Mouse (Mus musculus) midbrain, embryonic 11.5 days (tissue): ENCODE measurements around the gene Lipi. TPM values are rescaled to one million over a fixed set of nuclear protein-coding genes. Genes with fewer than 3 reads are reported as not detected.

Experiments used
- ATAC-seq: fragments of 200-750 bp; cut with Nextera tagmentation; 2 replicates; pipeline ENCODE4 v1.8.0; 2017; ENCODE audit warnings: moderate TSS enrichment, moderate library complexity; ENCODE audit not compliant: low FRiP score
- DNase-seq: peaks from one replicate; pipeline ENCODE4 v3.0.0; 2015; ENCODE audit warnings: low spot score; ENCODE audit errors: missing footprints
- H3K27ac ChIP-seq: fragments of 300-500 bp; sonication (generic); 2 replicates; pipeline ENCODE4 v1.5.1; 2014; ENCODE audit warnings: low read depth, low read length
- H3K27me3 ChIP-seq: fragments of 300-500 bp; sonication (generic); 2 replicates; pipeline ENCODE4 v1.6.1; 2014; ENCODE audit warnings: mild to moderate bottlenecking, low read length, moderate library complexity, mixed read lengths; ENCODE audit not compliant: control insufficient read depth, insufficient read depth
- H3K36me3 ChIP-seq: fragments of 300-500 bp; sonication (generic); 2 replicates; pipeline ENCODE4 v1.6.1; 2014; ENCODE audit warnings: mild to moderate bottlenecking, low read length, moderate library complexity, mixed read lengths; ENCODE audit not compliant: control insufficient read depth, insufficient read depth
- H3K4me1 ChIP-seq: fragments of 300-500 bp; sonication (generic); 2 replicates; pipeline ENCODE4 v1.6.1; 2014; ENCODE audit warnings: low read length; ENCODE audit not compliant: control insufficient read depth, insufficient read depth
- H3K4me2 ChIP-seq: fragments of 300-500 bp; sonication (generic); 2 replicates; pipeline ENCODE4 v1.6.1; 2014; ENCODE audit warnings: mild to moderate bottlenecking, moderate library complexity
- H3K4me3 ChIP-seq: fragments of 300-500 bp; sonication (generic); 2 replicates; pipeline ENCODE4 v1.5.1; 2014; ENCODE audit warnings: low read depth, low read length
- H3K9ac ChIP-seq: fragments of 300-500 bp; sonication (generic); 2 replicates; pipeline ENCODE4 v1.6.1; 2014; ENCODE audit warnings: low read length
- H3K9me3 ChIP-seq: fragments of 300-500 bp; sonication (generic); 2 replicates; pipeline ENCODE4 v1.6.1; 2016; ENCODE audit warnings: low read length; ENCODE audit not compliant: control insufficient read depth
- WGBS: fragments of 180-500 bp; shearing (Covaris S2); extraction: QIAGEN DNeasy Blood & Tissue Kit; methylation state at CpG from one replicate; pipeline ENCODE4 v1.1.7; 2014; 5-methylcytosine and 5-hydroxymethylcytosine counted together
- polyA plus RNA-seq: library from polyadenylated mRNA; unstranded; fragments of >200 nt; fragmentation: Nextera tagmentation; extraction: Ambion mirVana; gene quantifications from 2 replicates; pipeline ENCODE4 v1.2.1, GENCODE M21; 2014

Lipi gene
- polyA plus RNA-seq, 1 experiment from 2014 or later = not detected

DNA sequence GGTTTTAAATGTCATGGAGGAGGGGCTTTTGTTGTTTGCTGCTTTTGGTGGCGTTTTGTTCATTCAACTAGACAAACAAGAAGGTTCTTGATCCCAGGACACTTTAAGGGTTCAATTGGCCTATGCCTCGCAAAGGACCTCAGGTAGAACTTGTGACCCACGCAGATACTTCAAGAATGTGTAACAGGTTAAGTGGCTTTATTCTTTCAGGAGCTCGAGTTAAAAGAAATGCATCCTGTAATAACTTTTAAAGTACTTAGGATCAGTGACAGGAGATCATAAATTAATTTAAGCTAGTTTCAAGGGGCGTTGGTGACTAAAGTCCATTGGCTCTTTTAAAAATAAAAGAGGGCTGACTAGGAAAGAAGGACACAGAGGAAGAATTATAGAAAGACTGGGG lies 3.6 kb downstream of the Lipi start:
- H3K4me3 ChIP-seq = no peak overlapping the region
- H3K36me3 ChIP-seq = no peaks in the 10 kb centered on the region
- 82% methylated on average over 5 of the region's 5 CpGs for WGBS
- H3K4me2 ChIP-seq = no peak overlapping the region
- ATAC-seq (no peak), DNase-seq (no peak)
- no peak overlapping the region for H3K27ac ChIP-seq
- no peaks in the 10 kb centered on the region for H3K4me1 ChIP-seq
- H3K9me3 ChIP-seq = no peaks in the 10 kb centered on the region
- no peaks in the 10 kb centered on the region for H3K27me3 ChIP-seq
- H3K9ac ChIP-seq = no peak overlapping the region

DNA sequence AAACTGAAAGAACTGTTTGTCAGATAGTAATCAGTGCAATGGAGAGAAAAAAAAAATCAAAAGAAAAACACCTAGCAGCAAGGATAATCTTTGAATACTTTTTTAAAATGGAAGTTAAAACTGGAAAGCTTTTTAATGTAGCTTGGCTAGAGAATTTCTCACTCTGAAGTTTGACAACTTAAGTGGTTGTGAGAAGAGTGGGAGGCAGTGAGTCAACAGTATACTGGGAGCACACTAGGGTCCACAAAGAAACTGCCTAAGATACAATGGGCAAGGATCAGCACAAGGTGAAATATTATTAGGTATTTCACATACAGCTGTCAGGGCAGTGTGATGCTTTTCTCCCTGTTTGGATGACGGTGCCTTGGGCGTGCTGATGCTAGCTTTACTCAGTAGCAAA lies 23.0 kb downstream of the Lipi start:
- H3K27me3 ChIP-seq = no peaks in the 10 kb centered on the region
- H3K4me3 ChIP-seq = no peak overlapping the region
- 91% methylated on average over 2 of the region's 2 CpGs for WGBS
- DNase-seq (no peak), ATAC-seq (no peak)
- no peak overlapping the region for H3K9ac ChIP-seq
- H3K27ac ChIP-seq = no peak overlapping the region
- no peaks in the 10 kb centered on the region for H3K9me3 ChIP-seq
- H3K4me1 ChIP-seq = no peaks in the 10 kb centered on the region
- no peak overlapping the region for H3K4me2 ChIP-seq
- H3K36me3 ChIP-seq = no peaks in the 10 kb centered on the region

DNA sequence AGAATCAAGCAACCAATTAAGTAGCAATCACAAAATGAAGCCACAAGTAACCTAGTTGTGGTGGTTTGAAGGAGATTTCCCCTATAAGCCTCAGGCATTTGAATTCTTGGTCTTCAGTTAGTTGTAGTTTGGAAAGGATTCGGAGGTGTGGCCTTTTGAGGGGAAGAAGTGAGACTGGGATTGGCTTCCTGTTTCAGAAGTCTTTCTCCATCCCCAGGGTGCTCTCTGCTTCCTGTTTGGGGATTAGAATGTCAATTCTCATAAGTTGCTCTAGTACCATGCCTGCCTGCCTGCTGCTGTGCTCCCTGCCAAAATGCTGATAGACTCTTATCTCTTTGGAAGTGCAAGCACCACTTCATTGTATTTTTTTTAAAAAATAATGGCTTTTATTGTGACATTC lies 40.6 kb downstream of the Lipi start:
- DNase-seq (no peak), ATAC-seq (no peak)
- no peak overlapping the region for H3K9ac ChIP-seq
- no peak overlapping the region for H3K4me2 ChIP-seq
- no peaks in the 10 kb centered on the region for H3K9me3 ChIP-seq
- H3K4me3 ChIP-seq = no peak overlapping the region
- no peak overlapping the region for H3K27ac ChIP-seq
- no peaks in the 10 kb centered on the region for H3K27me3 ChIP-seq
- no peaks in the 10 kb centered on the region for H3K36me3 ChIP-seq
- WGBS = 88% methylated on average over 1 of the region's 1 CpGs
- no peaks in the 10 kb centered on the region for H3K4me1 ChIP-seq

DNA sequence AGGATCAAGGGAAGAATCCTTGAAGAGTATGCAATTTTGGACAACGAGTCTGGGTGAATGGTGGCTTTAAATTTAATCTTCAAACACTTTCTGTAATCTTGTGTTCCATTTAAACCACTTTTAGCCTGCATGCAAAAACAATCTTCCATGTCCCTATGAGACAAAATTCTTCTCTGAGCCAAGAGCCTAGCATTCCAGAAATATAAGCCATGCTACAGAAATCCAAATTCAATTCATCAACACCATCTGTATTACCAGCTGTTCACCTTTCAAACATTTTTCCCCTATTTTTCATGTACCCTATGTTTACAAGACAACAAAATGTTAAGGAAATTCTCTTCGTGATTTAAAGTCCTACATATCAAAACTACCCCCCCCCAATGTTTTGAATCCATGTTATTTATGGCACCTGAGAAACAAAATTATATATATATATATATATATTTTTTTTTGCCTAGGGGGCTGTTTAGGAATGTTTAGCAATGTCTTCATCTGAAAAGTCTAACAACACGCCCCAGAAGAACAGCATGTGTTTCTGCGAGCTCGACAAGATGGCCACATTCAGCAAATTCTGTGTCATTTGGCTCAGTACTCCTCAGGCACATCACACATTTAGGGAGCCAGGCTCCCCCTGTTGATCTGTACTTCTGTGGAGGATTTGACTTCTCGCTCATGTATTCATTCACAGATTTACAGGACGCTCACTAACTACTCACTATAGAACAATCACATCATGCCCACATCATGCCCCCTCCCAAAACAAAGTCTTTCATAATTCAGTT lies 47.9 kb downstream of the Lipi start:
- 87% methylated on average over 7 of the region's 7 CpGs for WGBS
- no peak overlapping the region for H3K4me3 ChIP-seq
- H3K9me3 ChIP-seq = no peaks in the 10 kb centered on the region
- no peaks in the 10 kb centered on the region for H3K36me3 ChIP-seq
- H3K27me3 ChIP-seq = no peaks in the 10 kb centered on the region
- H3K4me1 ChIP-seq = no peaks in the 10 kb centered on the region
- H3K4me2 ChIP-seq = no peak overlapping the region
- no peak overlapping the region for H3K27ac ChIP-seq
- DNase-seq (no peak), ATAC-seq (no peak)
- H3K9ac ChIP-seq = no peak overlapping the region

DNA sequence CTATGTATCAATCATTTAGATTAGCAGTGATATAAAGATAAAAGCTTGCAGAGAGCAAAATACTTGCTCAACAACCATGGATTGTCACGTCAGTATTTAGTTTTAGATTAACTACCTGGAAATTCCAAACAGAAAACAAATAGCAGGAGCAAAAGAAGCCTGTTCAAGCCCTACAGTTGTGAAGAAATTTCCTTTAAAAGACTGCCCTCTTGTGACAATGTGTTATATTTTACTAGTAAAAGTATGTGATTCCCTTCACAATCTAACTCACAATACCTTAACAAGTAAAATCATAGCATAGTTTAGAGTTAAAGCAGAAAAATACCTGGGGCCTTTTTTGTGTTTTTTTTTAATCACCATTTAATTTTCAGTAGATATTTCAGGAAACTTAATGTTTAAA lies 54.2 kb downstream of the Lipi start:
- H3K36me3 ChIP-seq = no peaks in the 10 kb centered on the region
- ATAC-seq (no peak), DNase-seq (no peak)
- H3K9me3 ChIP-seq = no peaks in the 10 kb centered on the region
- H3K4me2 ChIP-seq = no peak overlapping the region
- H3K4me1 ChIP-seq = no peaks in the 10 kb centered on the region
- H3K27ac ChIP-seq = no peak overlapping the region
- WGBS = 25% methylated on average over 1 of the region's 1 CpGs
- no peak overlapping the region for H3K9ac ChIP-seq
- H3K4me3 ChIP-seq = no peak overlapping the region
- no peaks in the 10 kb centered on the region for H3K27me3 ChIP-seq

DNA sequence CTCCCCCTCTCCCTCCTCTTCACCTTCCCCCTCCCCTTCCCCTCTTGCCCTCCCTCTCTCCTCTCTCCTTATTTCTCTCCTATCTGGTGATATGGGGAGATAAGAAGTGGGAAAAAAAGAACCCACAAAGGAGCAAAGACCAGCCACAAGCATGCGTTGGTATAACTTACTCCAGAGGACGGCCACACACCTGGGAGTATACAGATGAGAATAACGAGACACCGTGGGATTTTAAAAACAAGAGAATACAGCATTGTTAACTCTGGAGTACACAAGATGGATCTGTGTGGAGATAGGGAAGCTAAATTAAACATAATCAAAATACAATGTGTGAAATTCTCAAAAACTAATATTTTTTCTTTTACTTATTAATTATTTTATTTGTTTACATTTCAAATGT lies 89.3 kb downstream of the Lipi start:
- Histone ChIP-seq H3K4me1 (no peaks in the 10 kb centered on the region), H3K9me3 (no peaks in the 10 kb centered on the region), H3K27me3 (no peaks in the 10 kb centered on the region), H3K27ac (no peak overlapping the region), H3K4me3 (no peak overlapping the region), H3K9ac (no peak overlapping the region), H3K36me3 (no peaks in the 10 kb centered on the region), H3K4me2 (no peak overlapping the region)
- DNase-seq = no peak
- no peak for ATAC-seq
- WGBS = 89% methylated on average over 4 of the region's 4 CpGs

Other genes with a start within 250 kb of the Lipi start
- gene Rbm11, start 6.8 kb upstream of the Lipi start, polyA plus RNA-seq = 0.79 and 0.91 TPM in 2 replicates
- 42.8 and 48.7 TPM in 2 replicates for gene Hspa13, start 181.0 kb upstream of the Lipi start, polyA plus RNA-seq